Mouse (Mus musculus): ENCODE data around the gene Rpl18a. TPM values are rescaled to one million over a fixed set of nuclear protein-coding genes. Genes with fewer than 3 reads are reported as not detected.
A peak's percentile ranks its signal among the peaks of the same experiment; 100 is the strongest.

Rpl18a gene
- total RNA-seq, 2 experiments from 2014 or later = 1,312 to 1,373 TPM

GRCm38 (mm10) chr8:70856541-70857197, 40.5 kb downstream of the Rpl18a start:
- DNase-seq = peak; percentile 84 to 93

- no peak for DNase-seq
Measured at GRCm38 (mm10) chr8:70856028-70856427, 41.2 kb downstream of the Rpl18a start.

GRCm38 (mm10) chr8:70853863-70854262, 43.3 kb downstream of the Rpl18a start:
- DNase-seq = no peak

- DNase-seq = no peak
Measured at GRCm38 (mm10) chr8:70852595-70853231, 44.5 kb downstream of the Rpl18a start.

GRCm38 (mm10) chr8:70851837-70852236, 45.4 kb downstream of the Rpl18a start:
- DNase-seq = no peak

- no peak for DNase-seq
Measured at GRCm38 (mm10) chr8:70850947-70851346, 46.3 kb downstream of the Rpl18a start.

- DNase-seq = no peak
Measured at GRCm38 (mm10) chr8:70850132-70850845, 46.9 kb downstream of the Rpl18a start.

- DNase-seq = no peak
Measured at GRCm38 (mm10) chr8:70849333-70849990, 47.8 kb downstream of the Rpl18a start.

- DNase-seq = no peak
Measured at GRCm38 (mm10) chr8:70846371-70847154, 50.6 kb downstream of the Rpl18a start.

- no peak for DNase-seq
Measured at GRCm38 (mm10) chr8:70845108-70845507, 52.1 kb downstream of the Rpl18a start.

Small RNA genes within 50 kb of the gene (microRNA-seq; reads per million reads assigned to microRNA genes)
- not detected for gene Mir1969
- not detected for gene Mir7067

Other genes with a start within 250 kb of the Rpl18a start
- 100 to 1,000 TPM; 138 to 139 TPM for gene Pgpep1, start 237.0 kb downstream of the Rpl18a start, total RNA-seq (2021)
- 10 to 100 TPM; 74.3 to 84.4 TPM for gene Lsm4, start 224.2 kb downstream of the Rpl18a start, total RNA-seq (2021)
- gene Jund, start 198.5 kb downstream of the Rpl18a start, total RNA-seq (2021) = 100 to 1,000 TPM; 219 to 227 TPM
- gene Iqcn, start 194.0 kb downstream of the Rpl18a start, total RNA-seq (2021) = not detected
- gene Gm3336, start 178.9 kb downstream of the Rpl18a start, total RNA-seq (2021) = not detected
- gene Pde4c, start 173.7 kb downstream of the Rpl18a start, total RNA-seq (2021) = 1 to 10 TPM in 1 of 2 experiments, under 1 TPM in 1; 0.33 to 1.2 TPM
- 10 to 100 TPM; 68.6 to 78.2 TPM for gene Rab3a, start 142.7 kb downstream of the Rpl18a start, total RNA-seq (2021)
- gene Mpv17l2, start 136.5 kb downstream of the Rpl18a start, total RNA-seq (2021) = 100 to 1,000 TPM; 119 to 155 TPM
- gene Pik3r2, start 120.7 kb downstream of the Rpl18a start, total RNA-seq (2021) = 10 to 100 TPM; 35.6 to 51.5 TPM
- gene Mast3, start 92.4 kb downstream of the Rpl18a start, total RNA-seq (2021) = 10 to 100 TPM; 16.8 to 19.0 TPM
- gene Il12rb1, start 89.0 kb downstream of the Rpl18a start, total RNA-seq (2021) = not detected
- 10 to 100 TPM in 1 of 2 experiments, 1 to 10 TPM in 1; 6.9 to 10.5 TPM for gene Arrdc2, start 57.7 kb downstream of the Rpl18a start, total RNA-seq (2021)
- 1 to 10 TPM; 2.3 to 4.0 TPM for gene Kcnn1, start 34.2 kb downstream of the Rpl18a start, total RNA-seq (2021)
- gene Ccdc124, start 23.5 kb downstream of the Rpl18a start, total RNA-seq (2021) = 10 to 100 TPM; 54.7 to 57.2 TPM
- gene Slc5a5, start 4.7 kb downstream of the Rpl18a start, total RNA-seq (2021) = not detected
- 10 to 100 TPM; 25.6 to 42.0 TPM for gene Map1s, start 8.5 kb upstream of the Rpl18a start, total RNA-seq (2021)

Data from adrenal gland, postnatal 36 days (tissue).